In genomic region chr1:136014796-136015502, GRCm38 (mm10) we compare ENCODE assay signal across 30 mouse cellular contexts. TPM values are rescaled to one million over a fixed set of nuclear protein-coding genes. Genes with fewer than 3 reads are reported as not detected.
DNase-seq lines count a peak whose midpoint lies in the region; ATAC-seq and TF ChIP-seq lines count a peak whose summit lies in the region.
"Had no signal": no experiment of that assay in that cellular context is flagged by ENCODE, and none has a peak within 500 bp of the region (broad histone marks: within the 10 kb centered on the region; RNA-seq: fewer than 3 reads in every experiment).

No protein-coding gene starts in this region.

- no peak for DNase-seq in heart, postnatal 4 days
- DNase-seq in c-Kit-negative CD71-positive TER-119-positive erythroid progenitor cells, embryonic 14.5 days (ENCODE audit: low read depth, low spot score), result peak; percentile 76
- peak; percentile 70 for DNase-seq in liver
- DNase-seq in liver, postnatal 0 days, result no peak
- no peak for DNase-seq in adrenal gland, adult 8-10 months
- DNase-seq in adrenal gland, adult 18-20 months (ENCODE audit: low spot score in 2 of 2), result no peak
- DNase-seq: cerebellum, adult 11-12 months; cerebellum, postnatal 25 days; heart, postnatal 36 days; kidney, adult 11 months; thymus, postnatal 25 days had no signal

- no peaks in the 10 kb centered on the region for H3K27me3 ChIP-seq in heart, embryonic 11.5 days (ENCODE audit: control insufficient read depth, insufficient read depth, low read length)
- no peaks in the 10 kb centered on the region for H3K27me3 ChIP-seq in liver, postnatal 0 days (ENCODE audit: insufficient read depth, low read length)
- H3K27me3 ChIP-seq in midbrain, embryonic 15.5 days (replicated peaks), result no peaks in the 10 kb centered on the region
- H3K27me3 ChIP-seq: embryonic facial prominence, embryonic 15.5 days; forebrain, embryonic 12.5 days; limb, embryonic 13.5 days; lung, embryonic 15.5 days; neural tube, embryonic 15.5 days had no signal

- TF ChIP-seq EP300 in liver, postnatal 0 days (IDR thresholded peaks at IDR 0.05; ENCODE audit: low read depth), result peak; percentile 100

- H3K9ac ChIP-seq in heart, embryonic 11.5 days (ENCODE audit: low read depth, low read length), result no peak overlapping the region
- no peak overlapping the region for H3K9ac ChIP-seq in liver, postnatal 0 days (replicated peaks)
- H3K9ac ChIP-seq in midbrain, embryonic 15.5 days, result no peak overlapping the region
- H3K9ac ChIP-seq: embryonic facial prominence, embryonic 15.5 days; forebrain, embryonic 12.5 days; limb, embryonic 13.5 days; lung, embryonic 15.5 days; neural tube, embryonic 15.5 days had no signal

- H3K4me2 ChIP-seq in heart, embryonic 11.5 days, result peak overlapping the region; percentile 27; the same call in 1 of the 2 replicates
- H3K4me2 ChIP-seq in liver, postnatal 0 days (ENCODE audit: low read depth, low read length), result peak overlapping the region; percentile 53
- H3K4me2 ChIP-seq in midbrain, embryonic 15.5 days, result no peak overlapping the region
- H3K4me2 ChIP-seq: embryonic facial prominence, embryonic 15.5 days; forebrain, embryonic 12.5 days; limb, embryonic 13.5 days; lung, embryonic 15.5 days; neural tube, embryonic 15.5 days had no signal

- H3K4me3 ChIP-seq in heart, embryonic 11.5 days (ENCODE audit: low read depth, low read length), result no peak overlapping the region
- 0 out of 2 replicates have a peak overlapping the region, but pooled peaks have one; percentile 7 for H3K4me3 ChIP-seq in liver, postnatal 0 days (ENCODE audit: low read depth, low read length)
- no peak overlapping the region for H3K4me3 ChIP-seq in midbrain, embryonic 15.5 days
- H3K4me3 ChIP-seq: embryonic facial prominence, embryonic 15.5 days; forebrain, embryonic 12.5 days; limb, embryonic 13.5 days; lung, embryonic 15.5 days; neural tube, embryonic 15.5 days had no signal

- no peaks in the 10 kb centered on the region for H3K9me3 ChIP-seq in heart, embryonic 11.5 days (replicated peaks; ENCODE audit: control insufficient read depth, low read length)
- no peaks in the 10 kb centered on the region for H3K9me3 ChIP-seq in liver, postnatal 0 days (ENCODE audit: low read length)
- H3K9me3 ChIP-seq in midbrain, embryonic 15.5 days, result no peaks in the 10 kb centered on the region
- H3K9me3 ChIP-seq: embryonic facial prominence, embryonic 15.5 days; forebrain, embryonic 12.5 days; limb, embryonic 13.5 days; lung, embryonic 15.5 days; neural tube, embryonic 15.5 days had no signal

- peak overlapping the region; percentile 68 for H3K27ac ChIP-seq in heart, embryonic 11.5 days (ENCODE audit: low read depth, low read length)
- H3K27ac ChIP-seq in liver, postnatal 0 days (ENCODE audit: low read depth), result peak overlapping the region; percentile 86
- H3K27ac ChIP-seq in midbrain, embryonic 15.5 days, result no peak overlapping the region
- H3K27ac ChIP-seq: embryonic facial prominence, embryonic 15.5 days; forebrain, embryonic 12.5 days; limb, embryonic 13.5 days; lung, embryonic 15.5 days; macrophage; neural tube, embryonic 15.5 days had no signal

- peaks cover 19% of the 10 kb centered on the region for H3K4me1 ChIP-seq in heart, embryonic 11.5 days (ENCODE audit: control insufficient read depth, insufficient read depth, low read length)
- H3K4me1 ChIP-seq in liver, postnatal 0 days (ENCODE audit: insufficient read depth), result peaks cover 45% of the 10 kb centered on the region
- H3K4me1 ChIP-seq in midbrain, embryonic 15.5 days, result peaks cover 20% of the 10 kb centered on the region

- no peak for TF ChIP-seq CTCF in liver, postnatal 0 days (IDR thresholded peaks at IDR 0.05; ENCODE audit: low read depth)

- H3K36me3 ChIP-seq in heart, embryonic 11.5 days (ENCODE audit: control insufficient read depth, insufficient read depth, low read length), result no peaks in the 10 kb centered on the region
- no peaks in the 10 kb centered on the region for H3K36me3 ChIP-seq in liver, postnatal 0 days (replicated peaks; ENCODE audit: insufficient read depth, low read length)
- no peaks in the 10 kb centered on the region for H3K36me3 ChIP-seq in midbrain, embryonic 15.5 days (replicated peaks)
- H3K36me3 ChIP-seq: embryonic facial prominence, embryonic 15.5 days; forebrain, embryonic 12.5 days; limb, embryonic 13.5 days; lung, embryonic 15.5 days; neural tube, embryonic 15.5 days had no signal

- peak; percentile 60 for ATAC-seq in heart, embryonic 11.5 days (replicated peaks; ENCODE audit: insufficient number of reproducible peaks, low FRiP score, low TSS enrichment)
- ATAC-seq in liver, postnatal 0 days, result peak; percentile 58
- no peak for ATAC-seq in midbrain, embryonic 15.5 days (replicated peaks)
- ATAC-seq: CD4-positive, CD25-positive, alpha-beta regulatory T cell, adult 4 months; hindbrain, embryonic 16.5 days; midbrain, embryonic 16.5 days had no signal

- 24% methylated on average over 2 of the region's 2 CpGs for WGBS in heart, embryonic 11.5 days (ENCODE audit: insufficient replicate concordance)
- 40% methylated on average over 2 of the region's 2 CpGs for WGBS in liver, postnatal 0 days (ENCODE audit: insufficient replicate concordance)
- 81% methylated on average over 2 of the region's 2 CpGs for WGBS in midbrain, embryonic 15.5 days

RNA-seq across cellular contexts. Expression of gene Tmem9, which starts 7.0 kb away (rescaled TPM):
- 65.0 and 106 TPM in 2 replicates for polyA plus RNA-seq in heart, embryonic 11.5 days (2014; fragmentation: Nextera tagmentation; extraction: Ambion mirVana)
- 10 to 100 TPM; 30.0 to 33.5 TPM for total RNA-seq in heart, postnatal 4 days (2021)
- 56.4 and 57.4 TPM in 2 replicates for polyA plus RNA-seq in liver, postnatal 0 days (2015; fragmentation: Nextera tagmentation; extraction: Ambion mirVana)
- 150 and 154 TPM in 2 replicates for polyA plus RNA-seq in midbrain, embryonic 15.5 days (2015; fragmentation: Nextera tagmentation; extraction: Ambion mirVana)
- total RNA-seq in adrenal gland, adult 8-10 months (2022), result 10 to 100 TPM; 37.4 to 55.6 (median 50.2) TPM
- 10 to 100 TPM; 29.8 to 32.0 TPM for total RNA-seq in adrenal gland, adult 18-20 months (2021)

RNA-seq across cellular contexts. Expression of gene Igfn1, which starts 8.8 kb away (rescaled TPM):
- 0.04 TPM in 1 of 2 replicates, not detected in the other for polyA plus RNA-seq in heart, embryonic 11.5 days (2014; fragmentation: Nextera tagmentation; extraction: Ambion mirVana)
- total RNA-seq in heart, postnatal 4 days (2021), result under 1 TPM in 1 of 2 experiments, not detected in 1; 0.14 TPM
- polyA plus RNA-seq in liver, postnatal 0 days (2015; fragmentation: Nextera tagmentation; extraction: Ambion mirVana), result not detected in 2 replicates
- not detected in 2 replicates for polyA plus RNA-seq in midbrain, embryonic 15.5 days (2015; fragmentation: Nextera tagmentation; extraction: Ambion mirVana)
- total RNA-seq in adrenal gland, adult 8-10 months (2022), result under 1 TPM in 3 of 4 experiments, not detected in 1; 0.12 to 0.17 (median 0.15) TPM
- total RNA-seq in adrenal gland, adult 18-20 months (2021), result under 1 TPM in 1 of 2 experiments, not detected in 1; 0.10 TPM
- total RNA-seq: granulocyte monocyte progenitor cell, adult 5-6 weeks; heart, postnatal 36 days had no signal
- polyA plus RNA-seq: CD4-positive, CD25-positive, alpha-beta regulatory T cell, adult 4 months; forebrain, embryonic 12.5 days; hindbrain, embryonic 16.5 days; large intestine, adult 2 months; lung, embryonic 15.5 days; macrophage; midbrain, embryonic 16.5 days; neural tube, embryonic 15.5 days had no signal

RNA-seq across cellular contexts. Expression of gene Ascl5, which starts 35.7 kb away (rescaled TPM):
- 0.44 TPM in 1 of 2 replicates, not detected in the other for polyA plus RNA-seq in heart, embryonic 11.5 days (2014; fragmentation: Nextera tagmentation; extraction: Ambion mirVana)
- not detected for total RNA-seq in heart, postnatal 4 days (2021)
- polyA plus RNA-seq in liver, postnatal 0 days (2015; fragmentation: Nextera tagmentation; extraction: Ambion mirVana), result not detected in 2 replicates
- not detected in 2 replicates for polyA plus RNA-seq in midbrain, embryonic 15.5 days (2015; fragmentation: Nextera tagmentation; extraction: Ambion mirVana)
- total RNA-seq in adrenal gland, adult 8-10 months (2022), result not detected
- not detected for total RNA-seq in adrenal gland, adult 18-20 months (2021)
- total RNA-seq: ES-E14; gastrocnemius, adult 8-10 months; granulocyte monocyte progenitor cell, adult 5-6 weeks; heart, postnatal 36 days; layer of hippocampus, postnatal 14 days had no signal
- polyA plus RNA-seq: CD4-positive, CD25-positive, alpha-beta regulatory T cell, adult 4 months; forebrain, embryonic 12.5 days; heart, embryonic 14.5 days; hindbrain, embryonic 16.5 days; kidney, embryonic 16.5 days; large intestine, adult 2 months; limb, embryonic 13.5 days; lung, embryonic 15.5 days; macrophage; midbrain, embryonic 16.5 days; neural tube, embryonic 15.5 days; testis, adult 2 months had no signal

RNA-seq across cellular contexts. Expression of gene Cacna1s, which starts 37.6 kb away (rescaled TPM):
- 0.69 and 0.79 TPM in 2 replicates for polyA plus RNA-seq in heart, embryonic 11.5 days (2014; fragmentation: Nextera tagmentation; extraction: Ambion mirVana)
- 1 to 10 TPM; 1.2 to 1.8 TPM for total RNA-seq in heart, postnatal 4 days (2021)
- polyA plus RNA-seq in liver, postnatal 0 days (2015; fragmentation: Nextera tagmentation; extraction: Ambion mirVana), result 0.37 TPM in 1 of 2 replicates, not detected in the other
- polyA plus RNA-seq in midbrain, embryonic 15.5 days (2015; fragmentation: Nextera tagmentation; extraction: Ambion mirVana), result 0.12 and 0.17 TPM in 2 replicates
- 1 to 10 TPM in 1 of 4 experiments, under 1 TPM in 3; 0.40 to 1.0 (median 0.75) TPM for total RNA-seq in adrenal gland, adult 8-10 months (2022)
- total RNA-seq in adrenal gland, adult 18-20 months (2021), result under 1 TPM; 0.42 to 0.56 TPM
- total RNA-seq: granulocyte monocyte progenitor cell, adult 5-6 weeks had no signal
- polyA plus RNA-seq: macrophage had no signal

Comparison
In these comparisons a context has a peak if more than half of its experiments do, and no peak if none do; other contexts are left out.
1. DNase-seq: peak in c-Kit-negative CD71-positive TER-119-positive erythroid progenitor cells, embryonic 14.5 days (single experiment) and liver (single experiment); none in heart, postnatal 4 days (single experiment), liver, postnatal 0 days (single experiment), adrenal gland, adult 8-10 months (single experiment) and adrenal gland, adult 18-20 months (0 of 2).